Mouse (Mus musculus) ovary, postnatal 36 days (tissue): ENCODE results near the gene Rcc2.
A peak's percentile ranks its signal among the peaks of the same experiment; 100 is the strongest.

Experiments
- DNase-seq: peaks from one replicate; pipeline ENCODE4 v3.0.0; 2022; ENCODE audit warnings: low spot score, mixed read lengths

Rcc2 gene

GRCm38 (mm10) chr4:140709617-140710016 lies 9.3 kb downstream of the Rcc2 start:
- no peak for DNase-seq

- DNase-seq = no peak
Measured at GRCm38 (mm10) chr4:140710781-140711180, 10.4 kb downstream of the Rcc2 start.

- DNase-seq = no peak
Measured at GRCm38 (mm10) chr4:140711360-140711759, 11.0 kb downstream of the Rcc2 start.

- DNase-seq = peak; percentile 85
Measured at GRCm38 (mm10) chr4:140713480-140714365, 13.4 kb downstream of the Rcc2 start.

GRCm38 (mm10) chr4:140714586-140714985 lies 14.2 kb downstream of the Rcc2 start:
- DNase-seq = no peak

GRCm38 (mm10) chr4:140716994-140717393 lies 16.7 kb downstream of the Rcc2 start:
- DNase-seq = no peak

GRCm38 (mm10) chr4:140718436-140718835 lies 18.1 kb downstream of the Rcc2 start:
- DNase-seq = no peak

GRCm38 (mm10) chr4:140720091-140720490 lies 19.8 kb downstream of the Rcc2 start:
- DNase-seq = no peak

GRCm38 (mm10) chr4:140721968-140722490 lies 21.7 kb downstream of the Rcc2 start:
- DNase-seq = no peak

- DNase-seq = no peak
Measured at GRCm38 (mm10) chr4:140722710-140723109, 22.4 kb downstream of the Rcc2 start.

- no peak for DNase-seq
Measured at GRCm38 (mm10) chr4:140723192-140723591, 22.9 kb downstream of the Rcc2 start.

GRCm38 (mm10) chr4:140723801-140724200 lies 23.5 kb downstream of the Rcc2 start:
- DNase-seq = no peak

- DNase-seq = no peak
Measured at GRCm38 (mm10) chr4:140724739-140725138, 24.4 kb downstream of the Rcc2 start.

GRCm38 (mm10) chr4:140726907-140727306 lies 26.6 kb downstream of the Rcc2 start:
- DNase-seq = no peak

- no peak for DNase-seq
Measured at GRCm38 (mm10) chr4:140731654-140732053, 31.3 kb downstream of the Rcc2 start.

- DNase-seq = no peak
Measured at GRCm38 (mm10) chr4:140732871-140733270, 32.5 kb downstream of the Rcc2 start.

- DNase-seq = no peak
Measured at GRCm38 (mm10) chr4:140740655-140741054, 40.3 kb downstream of the Rcc2 start.

- no peak for DNase-seq
Measured at GRCm38 (mm10) chr4:140741401-140741800, 41.1 kb downstream of the Rcc2 start.

- no peak for DNase-seq
Measured at GRCm38 (mm10) chr4:140742543-140742942, 42.2 kb downstream of the Rcc2 start, which contains the start of gene Padi6. Padi6 (minus strand) TSS chr4:140742643.

- no peak for DNase-seq
Measured at GRCm38 (mm10) chr4:140743086-140743485, 42.7 kb downstream of the Rcc2 start.

GRCm38 (mm10) chr4:140744654-140745053 lies 44.3 kb downstream of the Rcc2 start:
- peak; percentile 38 for DNase-seq

GRCm38 (mm10) chr4:140747978-140748377 lies 47.6 kb downstream of the Rcc2 start:
- no peak for DNase-seq

- DNase-seq = peak; percentile 19
Measured at GRCm38 (mm10) chr4:140750328-140750727, 50.0 kb downstream of the Rcc2 start.
